Mouse (Mus musculus) CH12.LX (cell line): ENCODE measurements around the gene Krt73. TPM values are rescaled to one million over a fixed set of nuclear protein-coding genes. Genes with fewer than 3 reads are reported as not detected.

Experiments used
- DNase-seq: peaks from one replicate; pipeline ENCODE4 v3.0.0-alpha.2; 2013; ENCODE audit errors: extremely low read depth
- H3K27ac ChIP-seq: 2 replicates; pipeline ENCODE4 v1.5.1; 2012; ENCODE audit warnings: low read depth, mild to moderate bottlenecking, control low read depth, moderate library complexity; ENCODE audit not compliant: insufficient read depth
- H3K27me3 ChIP-seq: replicated peaks from 2 replicates; pipeline ENCODE3; 2012; ENCODE audit warnings: inconsistent platforms
- H3K36me3 ChIP-seq, 2 experiments: replicated peaks in 1 of 2; 2 replicates each; pipeline versions ENCODE3 to v1.6.1; 2012; ENCODE audit warnings: inconsistent platforms in 1 of 2, low read length in 1 of 2, mild to moderate bottlenecking in 1 of 2, mixed read lengths in 1 of 2, moderate library complexity in 1 of 2; ENCODE audit not compliant: control insufficient read depth in 1 of 2, insufficient read depth in 1 of 2
- H3K4me1 ChIP-seq, 2 experiments: 2 replicates each; pipeline ENCODE4 v1.6.1; 2012; ENCODE audit warnings: inconsistent platforms in 1 of 2, moderate library complexity in 1 of 2; ENCODE audit not compliant: insufficient read depth in 2 of 2, control insufficient read depth in 1 of 2
- H3K4me2 ChIP-seq: 2 replicates; pipeline ENCODE4 v1.6.1; 2012; ENCODE audit warnings: low read depth, mild to moderate bottlenecking, control low read depth; ENCODE audit not compliant: poor library complexity, insufficient read depth, severe bottlenecking
- H3K4me3 ChIP-seq, 3 experiments: fragments of 150-350 bp in 1 of 3; sonication (generic) in 1 of 3; replicated peaks in 1 of 3; 2 replicates each; pipeline versions ENCODE3 to v1.5.1; 2011 to 2012; ENCODE audit warnings: low read depth in 2 of 3, low read length in 2 of 3, mild to moderate bottlenecking in 2 of 3, moderate library complexity in 2 of 3, control low read depth in 1 of 3, improper control_type of control experiment in 1 of 3, inconsistent platforms in 1 of 3, mixed read lengths in 1 of 3; ENCODE audit not compliant: poor library complexity in 1 of 3
- H3K79me2 ChIP-seq: replicated peaks from 2 replicates; pipeline ENCODE4 v1.6.1; 2012; ENCODE audit warnings: mild to moderate bottlenecking, moderate library complexity; ENCODE audit not compliant: control insufficient read depth, poor library complexity, insufficient read depth, severe bottlenecking; ENCODE audit errors: extremely low read depth
- H3K9ac ChIP-seq: 2 replicates; pipeline ENCODE4 v1.6.1; 2012; ENCODE audit warnings: low read depth, mild to moderate bottlenecking, control low read depth, moderate library complexity; ENCODE audit not compliant: insufficient read depth
- H3K9me3 ChIP-seq: replicated peaks from 2 replicates; pipeline ENCODE3; 2012; ENCODE audit warnings: low read length, inconsistent platforms, mixed read lengths
- CTCF ChIP-seq, 2 experiments: IDR thresholded peaks in 1 of 2; conservative IDR thresholded peaks in 1 of 2; 2 replicates each; pipeline ENCODE4 v1.5.1; 2011 to 2012; ENCODE audit warnings: low read depth in 2 of 2, low read length in 2 of 2, improper control_type of control experiment in 1 of 2, inconsistent platforms in 1 of 2, mild to moderate bottlenecking in 1 of 2, moderate library complexity in 1 of 2
- EP300 ChIP-seq: IDR thresholded peaks from 2 replicates; pipeline ENCODE4 v1.6.1; 2011; ENCODE audit warnings: low read length, improper control_type of control experiment
- HCFC1 ChIP-seq: IDR thresholded peaks from 2 replicates; pipeline ENCODE4 v1.6.1; 2012; ENCODE audit warnings: low read depth, mild to moderate bottlenecking, inconsistent platforms, low read length, improper control_type of control experiment
- MXI1 ChIP-seq: IDR thresholded peaks from 2 replicates; pipeline ENCODE4 v1.6.1; 2011; ENCODE audit warnings: mild to moderate bottlenecking, low read depth, low read length, improper control_type of control experiment
- POLR2A ChIP-seq: IDR thresholded peaks from 2 replicates; pipeline ENCODE4 v1.6.1; 2011; ENCODE audit warnings: low read depth, mild to moderate bottlenecking, improper control_type of control experiment, low read length
- POLR2AphosphoS2 ChIP-seq: IDR thresholded peaks from 2 replicates; pipeline ENCODE4 v1.6.1; 2011; ENCODE audit warnings: low read depth, low read length, improper control_type of control experiment
- RAD21 ChIP-seq: IDR thresholded peaks from 2 replicates; pipeline ENCODE4 v1.6.1; 2011; ENCODE audit warnings: low read depth, mild to moderate bottlenecking, low read length, improper control_type of control experiment, moderate library complexity
- SIN3A ChIP-seq: IDR thresholded peaks from 2 replicates; pipeline ENCODE4 v1.6.1; 2012; ENCODE audit warnings: low read length, improper control_type of control experiment, inconsistent platforms
- SMC3 ChIP-seq: IDR thresholded peaks from 2 replicates; pipeline ENCODE4 v1.6.1; 2011; ENCODE audit warnings: low read depth, low read length, improper control_type of control experiment
- TCF12 ChIP-seq: IDR thresholded peaks from 2 replicates; pipeline ENCODE4 v1.6.1; 2014; ENCODE audit warnings: low read depth, mild to moderate bottlenecking, inconsistent platforms, low read length, improper control_type of control experiment
- UBTF ChIP-seq: IDR thresholded peaks from 2 replicates; pipeline ENCODE4 v1.6.1; 2012; ENCODE audit warnings: low read depth, mild to moderate bottlenecking, inconsistent platforms, low read length, improper control_type of control experiment, moderate library complexity
- ZNF384 ChIP-seq: IDR thresholded peaks from 2 replicates; pipeline ENCODE4 v1.6.1; 2012; ENCODE audit warnings: low read depth, low read length, improper control_type of control experiment, inconsistent platforms
- dilution Hi-C: fragments of 300-500 bp; cut with MboI; formaldehyde crosslinking; loops from 2 replicates; pipeline ENCODE4 v1.14.3; 2020; ENCODE audit warnings: low sequenced_read_pairs; ENCODE audit not compliant: extremely low pct_unique_long_range_greater_than_20kb, extremely low pct_ligation_motif_present
- in situ Hi-C: fragments of 300-500 bp; cut with MboI; formaldehyde crosslinking; loops from 3 replicates; pipeline ENCODE4 v1.14.3; 2019; ENCODE audit warnings: low sequenced_read_pairs, low pct_ligation_motif_present, low pct_unique_long_range_greater_than_20kb, mixed read lengths
- polyA plus RNA-seq: library from polyadenylated mRNA; unstranded; fragments of >175 nt; gene quantifications from 2 replicates; pipeline ENCODE4 v1.2.1, GENCODE M21; 2012; ENCODE audit warnings: low read depth; ENCODE audit not compliant: insufficient read length
- total RNA-seq, 2 experiments: library from RNA; depleted of rRNA; stranded (reverse); fragments of 300-350 nt in 1 of 2; fragments of >200 nt in 1 of 2; gene quantifications; 2 replicates each; pipeline ENCODE4 v1.2.3; 2012 to 2014

Gene Krt73
- total and polyA plus RNA-seq, 3 experiments: not detected

- Histone ChIP-seq H3K9ac (peak overlapping the region; percentile 14; the same call in 1 of the 2 replicates), H3K27ac (no peak overlapping the region), H3K4me3 (peak overlapping the region in 1 of 3 experiments; percentile 47), H3K4me2 (peak overlapping the region; percentile 27), H3K9me3 (peaks cover under 1% of the 10 kb centered on the region), H3K27me3 (peaks cover 92% of the 10 kb centered on the region), H3K79me2 (no peaks in the 10 kb centered on the region), H3K36me3 (no peaks in the 10 kb centered on the region)
- no peak for DNase-seq
- dilution Hi-C loops: no loop called here
- TF ChIP-seq ZNF384 (no peak), UBTF (peak; percentile 73; the same call in 1 of the 2 replicates)
- TF ChIP-seq, all 38 proteins: peak for 1
- H3K4me1 ChIP-seq: no peaks in the 10 kb centered on the region
- in situ Hi-C loops: loop anchor here (10.0 kb wide), 1 partner anchor 129 kb away; no protein-coding TSS in a partner anchor
Observed at GRCm38 (mm10) chr15:101845971-101846403, 43.8 kb upstream of the Krt73 start.

GRCm38 (mm10) chr15:101843192-101843591 is 41.0 kb upstream of the Krt73 start:
- H3K27me3 ChIP-seq: peaks cover 92% of the 10 kb centered on the region
- H3K36me3 ChIP-seq: no peaks in the 10 kb centered on the region
- H3K27ac ChIP-seq: no peak overlapping the region
- no peak overlapping the region for H3K4me3 ChIP-seq
- no peak overlapping the region for H3K4me2 ChIP-seq
- H3K79me2 ChIP-seq: no peaks in the 10 kb centered on the region
- H3K9ac ChIP-seq: no peak overlapping the region
- H3K4me1 ChIP-seq: no peaks in the 10 kb centered on the region
- no peak for TF ChIP-seq HCFC1
- no peak for TF ChIP-seq POLR2A
- no peak for TF ChIP-seq SIN3A
- H3K9me3 ChIP-seq: peaks cover 4% of the 10 kb centered on the region
- no peak for DNase-seq
- in situ Hi-C loops (loop anchor here (10.0 kb wide), 1 partner anchor 132 kb away; no protein-coding TSS in a partner anchor), dilution Hi-C loops (no loop called here)

GRCm38 (mm10) chr15:101834784-101835328 is 32.7 kb upstream of the Krt73 start:
- DNase-seq: no peak
- Histone ChIP-seq H3K4me1 (no peaks in the 10 kb centered on the region), H3K27me3 (peaks cover 91% of the 10 kb centered on the region), H3K79me2 (no peaks in the 10 kb centered on the region), H3K4me3 (no peak overlapping the region), H3K9ac (no peak overlapping the region), H3K27ac (no peak overlapping the region), H3K4me2 (peak overlapping the region; percentile 18), H3K9me3 (no peaks in the 10 kb centered on the region), H3K36me3 (no peaks in the 10 kb centered on the region)
- dilution Hi-C loops (no loop called here), in situ Hi-C loops (no loop called here)
- TF ChIP-seq SMC3 (peak; percentile 41), TCF12 (no peak), UBTF (no peak), MXI1 (no peak), RAD21 (peak; percentile 41), CTCF (conservative IDR thresholded peaks at IDR 0.05 in 1 of 2, IDR thresholded peaks at IDR 0.05 in 1 of 2; ENCODE audit: low read depth in 2 of 2, low read length in 2 of 2) (peak in 1 of 2 experiments; percentile 59; a peak in 2 of 4 replicates), EP300 (no peak), POLR2AphosphoS2 (no peak)
